Mouse (Mus musculus): ENCODE measurements around the gene Wee2.

Gene Wee2

GRCm38 (mm10) chr6:40435151-40436046 is 3.5 kb upstream of the Wee2 start:
- DNase-seq (ENCODE audit: low spot score in 2 of 2): peak; percentile 75 to 83

- peak; percentile 78 to 83 for DNase-seq (ENCODE audit: low spot score in 2 of 2)
These were observed 2.8 kb upstream of the Wee2 start, which contains the start of gene E330009J07Rik for GRCm38 (mm10) chr6:40436047-40436483. Gene E330009J07Rik (minus strand): TSS chr6:40436135.

GRCm38 (mm10) chr6:40439731-40440130 is 843 bp downstream of the Wee2 start:
- no peak for DNase-seq (ENCODE audit: low spot score in 2 of 2)

DNA sequence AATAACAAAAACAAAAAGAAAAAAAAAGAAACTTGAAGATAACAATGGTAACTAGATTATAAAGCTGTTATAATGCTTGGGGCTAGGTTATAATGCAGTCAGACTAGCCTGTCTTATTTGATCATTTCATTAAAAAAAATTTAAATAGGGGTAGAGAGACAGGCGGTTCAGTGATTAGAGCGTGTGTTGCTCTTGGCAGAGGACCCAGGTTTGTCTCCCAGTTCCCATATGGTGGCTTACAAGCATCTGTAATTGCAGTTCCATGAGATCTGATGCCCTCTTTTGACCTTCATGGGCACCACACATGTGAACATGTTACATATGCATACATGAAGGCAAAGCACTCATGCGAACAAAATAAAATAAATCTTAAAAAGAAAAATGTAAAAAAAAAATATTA is 2.4 kb downstream of the Wee2 start:
- DNase-seq (ENCODE audit: low spot score in 2 of 2): no peak

DNA sequence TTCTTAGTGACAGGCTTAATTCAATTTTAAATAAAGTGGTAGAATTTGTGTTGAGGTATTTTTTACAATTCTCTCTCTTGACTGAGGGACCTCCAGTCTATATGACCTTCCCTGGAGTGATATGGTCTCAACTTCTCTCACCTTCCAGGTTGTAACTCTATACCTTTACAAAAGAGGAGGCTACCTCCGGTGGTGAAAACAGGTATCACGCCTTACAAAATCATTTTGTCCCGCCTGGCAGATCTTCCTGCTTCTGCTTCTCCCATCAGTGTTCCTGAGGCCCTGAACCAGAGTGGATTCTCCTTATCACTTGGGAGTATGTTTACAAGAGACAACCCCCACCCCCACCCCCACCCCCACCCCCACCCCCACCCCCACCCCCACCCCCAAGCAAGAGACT is 2.9 kb downstream of the Wee2 start:
- no peak for DNase-seq (ENCODE audit: low spot score in 2 of 2)

DNA sequence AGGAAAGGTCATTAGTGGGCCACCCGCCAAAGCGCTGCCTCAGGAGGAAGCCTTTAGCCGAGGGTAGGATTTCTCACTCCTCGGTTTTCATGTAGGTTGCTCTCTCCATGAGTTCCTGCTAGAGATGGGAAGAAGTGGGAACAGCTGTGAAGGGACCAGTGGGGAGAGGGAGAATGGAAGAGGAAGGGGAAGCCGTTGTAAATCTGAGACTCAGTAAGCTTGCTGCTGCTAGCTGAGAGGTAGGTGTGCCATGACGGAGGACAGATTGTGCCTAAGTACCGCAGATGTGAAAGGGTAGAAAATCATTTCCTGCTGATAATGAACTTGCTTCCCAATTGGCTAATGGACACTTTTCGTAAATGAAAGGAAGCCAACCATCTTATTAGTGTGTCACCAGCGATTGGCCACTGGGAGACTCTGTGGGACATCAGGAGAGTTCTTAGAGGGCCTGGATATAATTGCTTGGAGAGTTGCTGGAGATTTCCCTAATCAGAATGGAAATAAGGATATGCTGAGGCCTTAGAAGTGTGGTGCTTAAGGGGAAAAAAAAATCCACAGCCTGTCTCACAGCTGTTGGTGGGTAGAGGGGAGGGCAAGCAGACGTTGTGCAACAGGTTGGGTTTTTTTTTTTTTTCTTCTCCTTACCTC is 4.5 kb downstream of the Wee2 start:
- DNase-seq (ENCODE audit: low spot score in 2 of 2): no peak

GRCm38 (mm10) chr6:40448626-40449025 is 9.7 kb downstream of the Wee2 start:
- DNase-seq (ENCODE audit: low spot score in 2 of 2): no peak

GRCm38 (mm10) chr6:40454436-40455041 is 15.7 kb downstream of the Wee2 start:
- DNase-seq (ENCODE audit: low spot score in 2 of 2): no peak

GRCm38 (mm10) chr6:40465710-40466109 is 26.8 kb downstream of the Wee2 start:
- DNase-seq (ENCODE audit: low spot score in 2 of 2): no peak

DNA sequence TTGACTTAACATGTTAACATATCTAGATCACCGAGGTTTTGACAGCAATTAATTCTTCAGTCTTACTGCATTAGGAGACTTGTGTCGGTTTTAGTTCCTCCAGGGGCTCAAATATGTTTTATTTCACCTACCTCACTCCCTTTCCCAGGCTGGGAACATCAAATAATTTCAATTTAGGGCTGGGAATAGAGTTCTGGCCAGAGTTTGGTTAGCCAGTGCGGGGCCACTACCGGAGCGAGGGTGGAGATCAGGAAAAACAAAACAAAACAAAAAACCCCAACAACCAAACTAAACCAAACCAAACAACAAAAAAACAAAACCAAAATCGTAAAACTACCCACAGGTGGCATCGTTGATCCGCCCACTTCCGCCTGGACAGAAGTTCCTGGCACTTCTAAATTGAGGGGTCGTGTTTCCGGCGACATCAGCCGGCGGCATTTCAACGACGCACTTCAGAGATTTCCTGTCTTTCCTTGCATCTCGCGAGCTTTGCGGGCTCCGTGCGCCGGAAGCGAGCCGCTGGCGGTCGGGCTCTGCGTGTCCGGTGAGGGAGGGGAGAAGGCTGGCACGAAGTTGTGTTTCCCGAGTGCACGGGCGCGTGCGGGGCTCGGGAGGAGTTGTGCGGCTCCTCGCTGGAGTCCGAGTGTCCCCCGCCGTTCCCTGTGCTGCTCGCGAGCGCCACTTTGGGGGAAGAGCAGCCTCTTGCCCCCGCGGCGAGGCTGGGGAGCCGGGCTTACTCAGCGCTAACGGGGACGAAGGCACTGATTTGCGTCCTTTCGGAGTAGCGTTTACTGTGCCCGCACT is 32.2 kb downstream of the Wee2 start, which contains the start of gene Ssbp1:
TSS of gene Ssbp1 (plus strand) at position 437 of the 804 bp plus-strand sequence.
- peak; percentile 92 to 93 for DNase-seq (ENCODE audit: low spot score in 2 of 2)

DNA sequence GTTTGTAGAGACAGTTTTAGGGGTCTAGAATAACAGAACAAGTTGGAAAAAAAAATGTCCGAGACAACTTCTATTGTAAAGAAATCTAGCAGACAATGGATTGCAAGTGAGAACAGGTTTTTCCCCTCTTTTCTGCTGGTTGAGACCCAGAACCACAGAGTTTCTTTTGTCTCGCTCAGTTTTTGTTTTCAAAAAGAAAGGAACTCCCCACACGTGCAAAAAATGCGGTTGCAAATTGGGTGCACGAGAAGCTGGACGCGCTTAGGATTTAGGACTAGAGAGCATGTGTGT is 32.8 kb downstream of the Wee2 start:
- DNase-seq (ENCODE audit: low spot score in 2 of 2): no peak

DNA sequence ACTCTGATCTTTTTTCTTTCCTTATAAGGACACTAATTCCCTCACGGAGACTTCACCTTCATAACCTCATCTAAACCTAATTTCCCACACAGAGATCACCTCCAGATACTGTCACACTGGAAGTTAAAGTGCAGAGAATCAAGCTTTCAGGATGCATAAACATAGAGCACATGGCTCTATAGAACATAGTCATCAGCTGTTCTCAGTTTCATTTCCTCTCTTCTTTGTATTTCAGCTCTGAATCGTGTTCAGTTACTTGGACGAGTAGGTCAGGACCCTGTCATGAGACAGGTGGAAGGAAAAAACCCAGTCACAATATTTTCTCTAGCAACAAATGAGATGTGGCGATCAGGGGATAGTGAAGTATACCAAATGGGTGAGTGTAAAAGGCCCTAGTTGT is 37.2 kb downstream of the Wee2 start:
- no peak for DNase-seq (ENCODE audit: low spot score in 2 of 2)

DNA sequence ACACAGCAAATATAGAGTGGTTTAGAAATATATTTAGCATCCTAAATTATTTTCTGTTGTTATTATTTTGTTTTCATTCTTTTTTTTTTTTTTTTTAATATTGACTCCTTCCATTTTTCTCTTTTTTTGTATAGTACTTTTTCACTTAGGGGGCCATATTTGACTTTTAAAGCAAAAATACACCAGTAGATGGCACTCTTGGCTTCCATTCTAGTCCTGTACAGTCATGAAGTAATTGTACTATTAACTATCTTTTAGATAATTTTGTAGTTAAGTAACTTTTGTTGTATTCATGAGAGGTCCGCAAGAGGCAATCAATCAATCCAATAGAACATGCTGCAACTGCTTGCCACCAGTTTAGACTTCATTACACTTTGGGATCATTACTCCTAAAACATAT is 40.8 kb downstream of the Wee2 start:
- DNase-seq (ENCODE audit: low spot score in 2 of 2): no peak

- DNase-seq (ENCODE audit: low spot score in 2 of 2): no peak
These were observed 43.4 kb downstream of the Wee2 start for GRCm38 (mm10) chr6:40482318-40482717.

DNA sequence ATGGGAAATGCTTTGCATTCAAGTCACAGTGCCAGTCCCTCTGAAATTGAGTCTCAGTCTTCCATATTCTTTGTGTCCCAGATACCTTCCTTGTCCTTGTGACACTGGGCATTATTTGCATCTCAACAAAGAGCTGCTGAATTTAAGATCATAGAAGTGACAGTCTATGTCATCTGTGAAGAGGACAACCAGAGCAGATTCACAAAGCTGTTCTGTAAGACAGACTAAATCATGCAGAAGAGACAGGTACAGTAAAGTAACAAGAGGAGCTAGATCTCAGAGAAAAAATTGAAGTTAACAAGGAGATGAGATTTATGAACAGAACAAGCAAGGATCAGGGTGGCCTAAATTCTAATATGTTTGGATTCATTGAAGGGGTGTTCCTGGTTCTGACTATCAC is 52.0 kb downstream of the Wee2 start, which contains the start of gene Tas2r137:
TSS of gene Tas2r137 (plus strand) at position 301 of the 400 bp plus-strand sequence.
- DNase-seq (ENCODE audit: low spot score in 2 of 2): no peak

DNA sequence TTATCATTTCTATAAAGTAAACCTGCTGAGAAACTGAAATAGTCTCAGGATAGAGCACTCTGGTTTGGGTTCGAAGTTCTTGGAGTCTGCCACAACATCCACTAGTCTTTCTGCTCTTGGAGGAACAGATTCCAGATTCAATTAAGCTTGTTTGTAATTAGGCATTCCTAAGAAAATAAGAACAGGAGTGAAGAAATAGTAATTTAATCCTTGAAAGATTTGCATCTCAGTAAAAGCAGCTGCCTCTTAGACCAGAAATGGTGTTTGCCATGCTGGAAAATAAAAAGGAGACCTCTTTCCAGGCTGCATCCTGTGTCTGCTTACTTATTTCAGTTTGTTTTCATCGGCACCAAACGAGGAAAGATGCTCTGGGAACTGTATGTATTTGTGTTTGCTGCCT is 54.3 kb downstream of the Wee2 start, which contains the start of gene Tas2r108:
TSS of gene Tas2r108 (plus strand) at position 301 of the 400 bp plus-strand sequence.
- no peak for DNase-seq (ENCODE audit: low spot score in 2 of 2)
